Mouse (Mus musculus) liver, embryonic 14.5 days (tissue): ENCODE results near the gene Nos1ap.

Source experiments
- CTCF ChIP-seq: IDR thresholded peaks from 2 replicates; pipeline ENCODE4 v1.5.1; 2016; ENCODE audit warnings: antibody characterized with exemption, low read depth, control low read depth
- EP300 ChIP-seq: IDR thresholded peaks from 2 replicates; pipeline ENCODE4 v1.6.1; 2016; ENCODE audit warnings: antibody characterized with exemption, low read depth

- TF ChIP-seq CTCF (no peak), EP300 (no peak)
These were observed 94.0 kb downstream of the Nos1ap start for GRCm38 (mm10) chr1:170495538-170496183.
